Mouse (Mus musculus): ENCODE measurements around the gene Vmn1r191. TPM values are rescaled to one million over a fixed set of nuclear protein-coding genes. Genes with fewer than 3 reads are reported as not detected.
"Not testable (repeated sequence)": the region's sequence is repeated elsewhere in the genome, so short reads cannot be mapped to it uniquely, and the experiment has no call there.

Vmn1r191 gene
- total RNA-seq (2021), result not detected
- long read RNA-seq, experiment 1, result 0 reads
- long read RNA-seq, experiment 2, result 0 reads

DNA sequence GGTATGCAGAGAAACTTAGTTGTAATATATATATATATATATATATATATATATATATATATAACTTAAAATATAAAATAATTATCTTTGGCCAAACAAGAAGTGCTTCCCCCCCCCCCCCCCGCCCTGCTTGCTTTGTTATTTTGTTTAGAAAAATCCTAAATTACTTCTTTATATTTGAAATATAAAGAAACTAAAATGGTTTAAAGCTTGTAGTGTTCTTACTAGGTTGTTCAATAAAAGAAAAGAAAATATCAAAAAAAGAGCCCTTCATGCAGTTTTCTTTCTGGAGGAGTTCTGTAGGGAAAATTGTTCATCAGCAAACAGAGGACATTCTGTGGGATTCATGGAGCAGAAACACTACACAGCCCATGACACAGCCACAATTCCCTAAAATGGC lies at the start of gene Vmn1r191:
TSS of gene Vmn1r191 (minus strand) at position 101 of the 400 bp plus-strand sequence.
- DNase-seq, result no peak

DNA sequence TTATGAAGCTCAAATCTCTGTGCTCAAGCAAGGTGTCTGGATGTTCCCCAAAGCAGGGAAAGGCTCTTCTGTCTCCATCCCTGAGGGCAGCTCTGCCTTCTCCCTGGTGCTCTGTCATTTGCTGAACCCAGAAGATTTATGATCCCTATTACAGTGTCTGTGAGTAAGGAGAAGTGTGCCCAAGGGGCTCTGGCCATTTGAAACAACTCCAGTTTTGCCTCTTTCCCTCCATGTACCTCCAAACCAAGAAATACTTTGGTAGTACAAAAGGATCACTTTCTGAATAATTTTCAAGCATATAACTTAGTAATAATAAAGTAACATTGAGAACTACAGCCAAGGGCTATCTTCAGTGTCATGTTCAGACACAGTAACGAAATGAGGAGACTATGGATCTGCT lies 39.3 kb upstream of the Vmn1r191 start, which contains the start of gene Vmn1r193:
TSS of gene Vmn1r193 (minus strand) at position 101 of the 400 bp plus-strand sequence.
- DNase-seq, result not testable (repeated sequence)

DNA sequence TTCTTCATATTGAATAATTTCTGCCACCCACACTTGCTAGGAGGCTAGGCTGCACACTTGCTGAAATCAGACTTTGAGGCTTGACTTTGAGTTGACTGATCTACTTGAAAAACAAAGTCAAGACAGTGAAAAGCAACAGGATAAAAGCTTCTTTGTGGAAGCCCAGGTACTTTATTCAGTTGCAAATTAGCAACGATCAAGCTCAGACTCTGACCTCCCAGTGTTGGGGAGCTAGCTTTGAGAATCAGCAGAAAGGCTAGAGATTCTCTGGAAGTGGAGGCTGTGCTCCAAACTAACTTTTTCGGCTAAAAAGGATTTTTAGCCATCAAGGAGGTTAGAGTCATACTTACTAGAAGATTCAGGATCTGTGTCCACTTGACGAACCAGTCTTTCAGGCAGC lies 9.0 kb upstream of the Vmn1r191 start:
- not testable (repeated sequence) for DNase-seq

DNA sequence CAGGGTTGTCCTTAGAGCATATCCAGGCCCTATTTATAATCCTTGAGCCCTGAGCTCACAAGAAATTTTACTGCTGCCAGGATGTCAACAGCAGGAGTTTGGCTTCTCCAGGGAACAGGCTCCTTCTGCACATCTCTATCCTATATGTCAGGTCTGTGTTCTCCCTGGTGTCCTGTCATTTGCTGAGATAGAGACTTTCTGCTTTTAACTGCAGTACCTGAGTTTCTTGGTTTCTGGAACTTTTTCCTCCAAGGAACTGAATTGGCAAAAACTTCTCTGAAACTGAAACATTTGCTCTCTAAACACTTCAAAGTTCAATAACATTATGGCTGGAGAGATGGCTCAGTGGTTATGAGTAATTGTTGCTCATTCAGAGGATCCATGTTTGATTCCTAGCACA lies 7.3 kb upstream of the Vmn1r191 start, which contains the start of gene Vmn1r192:
TSS of gene Vmn1r192 (minus strand) at position 101 of the 400 bp plus-strand sequence.
- no peak for DNase-seq

DNA sequence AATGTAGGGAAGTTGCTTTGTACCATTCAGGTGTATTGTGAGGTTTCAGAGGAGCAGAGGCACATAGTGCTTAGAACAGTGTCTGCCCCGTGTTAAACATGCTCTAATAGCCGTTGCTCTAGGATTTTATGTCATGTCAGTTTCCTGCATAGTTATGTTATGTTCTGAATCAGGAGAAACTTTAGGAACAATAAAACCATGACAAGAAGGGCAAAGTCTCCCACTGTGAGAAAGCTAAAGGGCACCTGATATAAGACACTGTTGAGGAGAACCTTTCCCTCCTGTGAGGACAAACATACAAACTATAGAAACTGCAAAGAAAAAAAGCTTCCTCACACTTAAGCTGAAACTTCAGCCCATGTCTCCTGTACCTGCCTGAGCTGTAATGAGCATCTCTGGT lies 6.6 kb upstream of the Vmn1r191 start:
- no peak for DNase-seq

DNA sequence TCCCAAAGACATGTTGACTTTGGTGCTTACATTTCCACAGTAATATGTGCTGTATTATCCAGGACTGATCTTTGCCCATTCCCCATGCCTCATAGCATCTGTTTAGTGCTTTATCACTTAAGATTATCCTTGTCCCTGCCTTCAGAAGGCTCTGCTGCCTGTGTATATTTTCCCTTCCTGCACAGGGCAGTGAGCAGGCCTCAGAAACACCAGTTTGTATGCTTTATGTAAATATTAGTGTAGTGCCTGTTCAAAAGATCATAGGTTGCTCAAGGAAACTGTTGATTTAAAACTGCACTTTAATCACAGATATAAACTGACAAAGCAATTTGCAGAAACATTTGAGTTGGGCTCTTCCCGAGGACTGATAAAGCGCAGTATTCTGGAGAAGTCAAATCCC lies 5.5 kb upstream of the Vmn1r191 start:
- no peak for DNase-seq

DNA sequence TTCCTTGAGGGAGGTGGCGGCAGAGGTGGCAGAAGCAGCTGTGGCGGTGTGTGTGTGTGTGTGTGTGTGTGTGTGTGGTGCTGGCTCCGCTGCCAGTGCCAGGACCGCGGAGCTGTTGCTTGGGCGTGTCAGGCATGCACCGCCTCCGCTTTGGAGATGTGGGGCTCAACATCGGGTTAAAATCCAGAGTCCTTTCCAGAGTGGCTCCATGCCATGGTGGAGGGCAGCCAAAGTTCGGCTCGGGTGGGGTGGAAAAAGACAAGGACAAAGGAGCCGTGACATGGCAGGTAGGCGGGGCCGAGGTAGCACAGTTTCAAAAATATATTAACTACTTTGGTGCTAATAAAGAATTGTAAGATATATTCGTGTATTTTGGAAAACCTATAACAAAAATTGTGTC lies 15.4 kb downstream of the Vmn1r191 start:
- DNase-seq, result peak; percentile 21 to 43

DNA sequence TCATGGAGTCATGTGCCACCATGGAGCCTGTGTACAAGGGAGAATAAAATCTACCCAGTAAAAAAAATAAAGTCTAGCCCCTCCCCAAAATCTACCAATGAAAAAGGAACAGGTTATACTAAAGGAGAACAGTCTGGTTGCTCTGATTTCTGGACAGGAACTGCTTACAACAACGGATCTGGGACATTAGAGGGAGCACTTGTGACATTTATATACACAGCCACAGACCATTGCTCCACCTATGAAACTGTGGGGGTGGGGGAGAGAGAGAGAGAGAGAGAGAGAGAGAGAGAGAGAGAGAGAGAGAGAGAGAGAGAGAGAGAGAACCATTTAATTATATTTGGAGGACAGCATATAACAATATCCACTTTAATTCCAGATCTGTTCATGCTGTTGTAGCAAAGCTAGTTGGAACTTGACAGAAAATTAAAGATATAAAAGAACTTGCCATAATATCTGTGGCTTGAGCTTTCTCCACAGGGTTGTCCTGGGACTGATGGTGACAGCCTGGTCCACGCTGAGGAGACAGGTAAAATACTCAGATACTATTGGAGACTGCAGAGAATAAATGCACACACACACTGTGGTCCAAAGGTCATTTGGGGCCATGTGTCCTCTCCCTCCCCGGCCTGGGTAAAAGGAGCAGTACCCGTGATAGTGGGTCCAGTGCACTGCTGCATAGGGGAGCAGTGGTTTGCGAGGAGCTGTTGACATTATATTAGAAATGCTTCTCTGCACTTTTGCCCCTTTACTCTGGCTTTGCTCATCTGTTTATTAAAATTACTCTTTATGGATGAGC lies 47.1 kb downstream of the Vmn1r191 start:
- DNase-seq, result not testable (repeated sequence)

Small RNA genes lying within 50 kb of the gene (microRNA-seq; reads per million reads assigned to microRNA genes)
- 0 reads per million in 2 experiments for gene Gm23282
- 0 reads per million in 2 experiments for gene Gm25084

Other genes with a start within 250 kb of the Vmn1r191 start
- gene Zfp184, start 238.9 kb downstream of the Vmn1r191 start, total RNA-seq (2021), result 1 to 10 TPM in 1 of 2 experiments, under 1 TPM in 1; 0.67 to 1.3 TPM
- gene Pom121l2, start 202.8 kb downstream of the Vmn1r191 start, total RNA-seq (2021), result not detected
- gene Prss16, start 174.2 kb downstream of the Vmn1r191 start, total RNA-seq (2021), result not detected
- gene Hist1h2ah, start 148.4 kb downstream of the Vmn1r191 start, total RNA-seq (2021), result 10 to 100 TPM; 10.9 to 12.6 TPM
- gene Hist1h2bk, start 148.1 kb downstream of the Vmn1r191 start, total RNA-seq (2021), result 10 to 100 TPM; 15.2 to 16.5 TPM
- gene Hist1h4i, start 142.6 kb downstream of the Vmn1r191 start, total RNA-seq (2021), result 10 to 100 TPM; 15.0 to 20.2 TPM
- gene Hist1h2ag, start 141.0 kb downstream of the Vmn1r191 start, total RNA-seq (2021), result 10 to 100 TPM in 1 of 2 experiments, 1 to 10 TPM in 1; 7.7 to 10.8 TPM
- gene Hist1h2bj, start 140.8 kb downstream of the Vmn1r191 start, total RNA-seq (2021), result 1 to 10 TPM; 2.8 to 6.2 TPM
- gene Vmn1r188, start 99.5 kb downstream of the Vmn1r191 start, total RNA-seq (2021), result not detected
- gene Vmn1r189, start 78.1 kb downstream of the Vmn1r191 start, total RNA-seq (2021), result not detected
- not detected for gene Vmn1r192, start 7.2 kb upstream of the Vmn1r191 start, total RNA-seq (2021)
- not detected for gene Vmn1r193, start 39.2 kb upstream of the Vmn1r191 start, total RNA-seq (2021)
- gene Vmn1r194, start 60.2 kb upstream of the Vmn1r191 start, total RNA-seq (2021), result not detected
- gene Vmn1r195, start 86.6 kb upstream of the Vmn1r191 start, total RNA-seq (2021), result not detected
- gene Vmn1r196, start 106.0 kb upstream of the Vmn1r191 start, total RNA-seq (2021), result not detected
- gene Vmn1r197, start 140.6 kb upstream of the Vmn1r191 start, total RNA-seq (2021), result not detected
- not detected for gene Vmn1r198, start 166.4 kb upstream of the Vmn1r191 start, total RNA-seq (2021)
- gene Vmn1r199, start 195.8 kb upstream of the Vmn1r191 start, total RNA-seq (2021), result not detected
- gene Vmn1r200, start 206.4 kb upstream of the Vmn1r191 start, total RNA-seq (2021), result not detected